Mouse (Mus musculus) olfactory bulb, adult 2 months (tissue): Measurements from ENCODE around the gene 1700022I11Rik.

Experiments
- CTCF ChIP-seq: fragments of 200-500 bp; IDR thresholded peaks from 2 replicates; pipeline ENCODE4 v1.5.1; 2012; ENCODE audit warnings: low read depth, mild to moderate bottlenecking, low read length, moderate library complexity; ENCODE audit not compliant: insufficient read depth
- POLR2A ChIP-seq: fragments of 200-500 bp; IDR thresholded peaks from 2 replicates; pipeline ENCODE4 v1.6.1; 2012; ENCODE audit warnings: mild to moderate bottlenecking, low read depth, low read length, moderate library complexity; ENCODE audit not compliant: insufficient read depth

GRCm38 (mm10) chr4:43030780-43031230 lies 61.4 kb downstream of the 1700022I11Rik start:
- TF ChIP-seq CTCF = no peak
- no peak for TF ChIP-seq POLR2A
